Mouse (Mus musculus): ENCODE data around the gene 1700092M07Rik. TPM values are rescaled to one million over a fixed set of nuclear protein-coding genes. Genes with fewer than 3 reads are reported as not detected.

1700092M07Rik gene
- polyA plus RNA-seq (2012; rRNA removed): not detected in 2 replicates

DNA sequence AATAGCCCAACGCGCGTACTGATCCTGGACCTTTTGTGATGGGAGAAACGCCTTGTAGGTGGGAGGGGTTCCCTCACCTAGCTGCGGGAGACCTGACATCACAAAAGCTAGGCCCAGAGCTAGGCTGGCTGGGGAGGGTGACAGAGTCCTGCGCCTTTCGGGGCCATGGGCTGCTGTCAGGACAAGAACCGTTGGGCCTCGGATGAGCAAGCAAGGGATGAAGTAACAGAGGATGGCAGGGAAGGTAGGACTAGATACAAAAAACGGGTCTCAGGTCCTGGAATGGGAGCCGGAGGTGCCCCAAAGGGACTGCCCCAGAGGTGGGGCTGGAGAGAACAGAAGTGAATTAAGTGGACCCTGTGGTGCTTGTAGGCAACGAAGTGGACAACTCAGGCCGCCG lies at the start of gene 1700092M07Rik:
Gene 1700092M07Rik (plus strand): TSS at position 116 of the 400 bp plus-strand sequence.

DNA sequence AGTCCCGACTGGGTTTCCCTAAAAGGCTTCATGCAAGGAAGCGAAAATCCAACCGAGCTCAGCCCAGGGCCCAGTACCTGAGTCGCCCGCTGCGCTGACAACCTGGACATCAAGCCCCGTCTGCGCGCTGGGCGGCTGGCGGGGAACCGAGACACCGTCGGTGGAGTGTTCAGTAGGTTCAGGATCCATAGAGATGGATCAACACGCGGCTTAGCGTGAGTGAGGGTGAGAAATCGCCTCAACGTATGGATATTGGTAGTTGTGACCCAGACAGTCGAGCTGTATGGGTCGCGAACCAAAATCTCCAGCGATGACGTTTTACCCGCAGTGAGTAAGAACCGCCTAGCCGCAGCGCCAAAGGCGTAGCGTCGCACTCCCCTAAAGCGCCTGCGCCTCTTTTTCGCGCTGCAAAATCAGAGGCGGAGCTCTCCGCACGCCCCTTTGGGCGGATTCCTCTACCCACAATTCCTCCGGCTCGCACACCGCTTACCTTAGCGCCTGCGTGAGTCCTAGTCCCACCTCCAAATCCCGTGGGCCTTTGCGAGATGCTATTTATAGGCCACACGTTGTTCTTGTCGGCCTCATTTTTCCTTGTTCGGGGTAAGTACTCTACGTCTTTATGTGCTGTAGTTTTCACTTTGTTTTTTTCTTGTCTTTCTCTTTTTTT lies 17.5 kb upstream of the 1700092M07Rik start, which contains the start of gene Slc3a2:
Gene Slc3a2 (minus strand): TSS at position 463 of the 667 bp plus-strand sequence.

DNA sequence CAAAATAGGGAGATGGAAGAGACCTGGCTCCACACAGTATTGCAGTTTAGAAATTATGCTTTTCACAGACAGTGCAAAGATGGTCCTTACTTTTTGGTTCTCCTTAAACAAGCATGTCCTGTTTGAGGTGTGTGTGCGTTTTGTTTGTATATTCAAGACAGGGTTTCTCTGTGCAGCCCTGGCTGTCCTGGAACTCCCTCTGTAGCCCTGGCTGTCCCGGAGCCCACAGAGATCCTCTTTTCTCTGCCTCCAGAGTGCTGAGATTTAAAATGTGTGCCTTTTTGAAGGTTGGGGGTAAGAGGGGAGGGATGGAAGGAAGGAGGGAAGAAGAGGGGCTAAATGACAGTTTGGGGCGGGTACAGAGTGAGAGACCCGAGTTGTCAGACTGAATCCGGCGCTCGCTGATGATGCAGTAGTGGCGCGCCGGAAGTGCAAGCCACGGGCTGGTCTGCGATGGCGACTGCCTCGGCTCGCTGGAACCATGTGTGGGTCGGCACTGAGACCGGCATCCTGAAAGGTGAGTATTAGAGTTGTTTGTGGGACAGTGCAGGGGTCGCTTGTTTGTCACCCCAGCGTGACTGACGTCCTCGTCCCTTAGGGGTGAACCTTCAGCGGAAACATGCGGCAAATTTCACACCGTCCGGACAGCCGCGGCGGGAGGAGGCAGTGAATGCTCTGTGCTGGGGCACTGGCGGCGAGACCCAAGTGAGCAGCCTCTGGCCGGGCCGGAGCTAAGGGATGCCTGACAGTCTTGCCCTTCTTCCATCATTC lies 4.9 kb upstream of the 1700092M07Rik start, which contains the start of gene Wdr74:
Gene Wdr74 (plus strand): TSS at position 439 of the 771 bp plus-strand sequence.

GRCm38 (mm10) chr19:8741243-8741869 lies 838 bp downstream of the 1700092M07Rik start, which contains the start of gene Stx5a:
Gene Stx5a, plus strand, starts transcription at chr19:8741413.

DNA sequence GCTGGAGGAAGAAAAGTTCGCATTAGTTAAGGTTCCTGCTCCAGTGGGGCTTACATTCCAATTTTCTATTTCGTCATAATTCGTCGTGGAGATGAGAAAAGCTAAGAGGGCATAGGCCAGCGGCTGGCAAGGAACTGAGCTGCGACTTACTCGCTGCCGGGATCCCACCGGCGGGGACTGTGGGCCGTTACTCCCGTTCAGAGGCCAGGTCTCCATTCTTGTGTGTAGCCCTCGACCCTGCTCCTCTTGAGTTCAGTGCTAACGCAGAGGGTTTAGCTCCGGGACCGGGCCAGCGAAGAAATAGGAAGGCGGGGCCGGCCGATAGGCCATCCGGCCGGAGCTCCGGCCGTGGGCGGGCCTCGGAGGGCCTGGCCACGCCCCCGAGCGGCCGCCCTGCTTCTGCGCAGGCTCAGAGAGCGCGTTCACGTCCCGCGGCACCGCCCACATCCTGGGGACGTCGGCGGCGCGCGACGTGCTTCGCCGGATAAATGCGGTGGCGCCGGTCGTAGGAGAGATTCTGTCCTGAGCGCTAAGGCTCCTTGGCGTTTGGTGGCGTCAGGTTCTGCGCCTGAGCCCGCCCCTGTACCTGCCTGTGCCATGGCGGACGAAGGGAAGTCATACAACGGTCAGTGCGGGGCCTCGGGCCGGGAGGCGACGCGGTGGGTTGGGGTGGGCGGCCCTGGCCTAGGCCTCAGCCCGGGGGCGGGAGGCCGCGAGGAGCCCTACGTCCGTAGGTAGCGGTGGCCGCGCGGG lies 16.3 kb downstream of the 1700092M07Rik start, which contains the start of gene Nxf1:
Gene Nxf1 (plus strand): TSS at position 439 of the 753 bp plus-strand sequence.

DNA sequence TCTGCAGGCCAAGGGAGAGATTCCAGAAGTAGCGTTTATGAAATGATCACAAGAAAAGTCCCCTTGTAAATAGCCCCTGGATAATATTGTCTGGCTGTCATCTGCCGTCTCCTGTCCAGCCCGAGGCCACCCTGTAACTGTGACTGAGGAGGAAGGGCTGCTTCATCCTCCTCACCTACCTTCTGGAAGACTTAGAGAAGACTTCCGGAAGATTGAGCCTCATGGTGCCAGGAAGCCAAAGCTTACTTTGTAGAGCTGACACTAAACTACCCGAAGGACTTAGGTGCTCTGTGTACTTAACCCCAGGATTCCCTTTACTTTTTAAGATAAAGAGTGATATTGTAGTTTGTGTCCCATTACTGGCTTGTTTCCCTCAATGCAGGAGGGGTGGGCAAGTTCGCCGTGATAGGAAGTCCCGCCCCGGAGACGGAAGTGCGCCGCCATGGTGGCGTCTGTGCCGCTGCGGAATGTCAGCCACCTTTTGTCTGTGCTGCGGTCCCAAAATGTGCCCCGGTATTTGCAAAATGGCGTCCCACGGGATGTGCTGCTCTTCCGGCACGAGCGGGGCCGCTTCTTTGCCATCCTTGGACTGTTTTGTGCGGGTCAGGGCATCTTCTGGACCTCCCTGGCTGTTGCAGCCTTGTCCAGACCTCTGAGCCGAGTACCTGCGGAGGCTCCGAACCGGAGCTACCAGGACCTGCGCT lies 30.2 kb downstream of the 1700092M07Rik start, which contains the start of gene Tmem223:
Gene Tmem223 (plus strand): TSS at position 430 of the 704 bp plus-strand sequence.

GRCm38 (mm10) chr19:8774086-8774835 lies 33.7 kb downstream of the 1700092M07Rik start, which contains the start of gene Tmem179b:
Gene Tmem179b, minus strand, starts transcription at chr19:8774467.

GRCm38 (mm10) chr19:8786008-8786781 lies 45.7 kb downstream of the 1700092M07Rik start, which contains the start of gene Taf6l:
Gene Taf6l, minus strand, starts transcription at chr19:8786417.

Other genes with a start within 250 kb of the 1700092M07Rik start
- gene Slc22a8, start 149.5 kb upstream of the 1700092M07Rik start, polyA plus RNA-seq (2012; rRNA removed): 0.05 and 0.14 TPM in 2 replicates
- not detected in 2 replicates for gene Slc22a6, start 122.7 kb upstream of the 1700092M07Rik start, polyA plus RNA-seq (2012; rRNA removed)
- 0.27 and 0.39 TPM in 2 replicates for gene Chrm1, start 76.9 kb upstream of the 1700092M07Rik start, polyA plus RNA-seq (2012; rRNA removed)
- 264 and 289 TPM in 2 replicates for gene Slc3a2, start 17.3 kb upstream of the 1700092M07Rik start, polyA plus RNA-seq (2012; rRNA removed)
- 39.6 and 45.2 TPM in 2 replicates for gene Wdr74, start 4.9 kb upstream of the 1700092M07Rik start, polyA plus RNA-seq (2012; rRNA removed)
- 114 and 132 TPM in 2 replicates for gene Stx5a, start 695 bp downstream of the 1700092M07Rik start, polyA plus RNA-seq (2012; rRNA removed)
- gene Nxf1, start 16.4 kb downstream of the 1700092M07Rik start, polyA plus RNA-seq (2012; rRNA removed): 61.6 and 71.3 TPM in 2 replicates
- 276 and 327 TPM in 2 replicates for gene Tmem223, start 30.3 kb downstream of the 1700092M07Rik start, polyA plus RNA-seq (2012; rRNA removed)
- 127 and 136 TPM in 2 replicates for gene Tmem179b, start 33.7 kb downstream of the 1700092M07Rik start, polyA plus RNA-seq (2012; rRNA removed)
- gene Taf6l, start 45.7 kb downstream of the 1700092M07Rik start, polyA plus RNA-seq (2012; rRNA removed): 26.9 and 28.3 TPM in 2 replicates
- 24.6 and 45.5 TPM in 2 replicates for gene Polr2g, start 57.9 kb downstream of the 1700092M07Rik start, polyA plus RNA-seq (2012; rRNA removed)
- 3.0 and 3.2 TPM in 2 replicates for gene Zbtb3, start 61.8 kb downstream of the 1700092M07Rik start, polyA plus RNA-seq (2012; rRNA removed)
- gene Ttc9c, start 78.6 kb downstream of the 1700092M07Rik start, polyA plus RNA-seq (2012; rRNA removed): 12.5 and 19.6 TPM in 2 replicates
- 16.0 and 24.5 TPM in 2 replicates for gene Hnrnpul2, start 79.3 kb downstream of the 1700092M07Rik start, polyA plus RNA-seq (2012; rRNA removed)
- gene AC129217.1, start 89.1 kb downstream of the 1700092M07Rik start, polyA plus RNA-seq (2012; rRNA removed): 0.68 TPM in 1 of 2 replicates, not detected in the other
- 183 and 186 TPM in 2 replicates for gene Bscl2, start 96.7 kb downstream of the 1700092M07Rik start, polyA plus RNA-seq (2012; rRNA removed)
- gene Gng3, start 98.5 kb downstream of the 1700092M07Rik start, polyA plus RNA-seq (2012; rRNA removed): 1.5 and 1.9 TPM in 2 replicates
- gene Lrrn4cl, start 110.0 kb downstream of the 1700092M07Rik start, polyA plus RNA-seq (2012; rRNA removed): 3.2 and 4.4 TPM in 2 replicates
- 115 and 129 TPM in 2 replicates for gene Ubxn1, start 130.8 kb downstream of the 1700092M07Rik start, polyA plus RNA-seq (2012; rRNA removed)
- gene Uqcc3, start 140.2 kb downstream of the 1700092M07Rik start, polyA plus RNA-seq (2012; rRNA removed): 22.7 and 33.5 TPM in 2 replicates
- gene Lbhd1, start 143.0 kb downstream of the 1700092M07Rik start, polyA plus RNA-seq (2012; rRNA removed): 0.85 and 1.2 TPM in 2 replicates
- gene Gm49403, start 143.2 kb downstream of the 1700092M07Rik start, polyA plus RNA-seq (2012; rRNA removed): not detected in 2 replicates
- gene 1810009A15Rik, start 148.1 kb downstream of the 1700092M07Rik start, polyA plus RNA-seq (2012; rRNA removed): 19.1 and 24.3 TPM in 2 replicates
- gene Gm49416, start 148.2 kb downstream of the 1700092M07Rik start, polyA plus RNA-seq (2012; rRNA removed): not detected in 2 replicates
- 37.5 and 40.2 TPM in 2 replicates for gene Ints5, start 152.3 kb downstream of the 1700092M07Rik start, polyA plus RNA-seq (2012; rRNA removed)
- 135 and 159 TPM in 2 replicates for gene Ganab, start 157.4 kb downstream of the 1700092M07Rik start, polyA plus RNA-seq (2012; rRNA removed)
- 118 and 124 TPM in 2 replicates for gene B3gat3, start 179.7 kb downstream of the 1700092M07Rik start, polyA plus RNA-seq (2012; rRNA removed)
- 23.4 and 23.7 TPM in 2 replicates for gene Rom1, start 188.6 kb downstream of the 1700092M07Rik start, polyA plus RNA-seq (2012; rRNA removed)
- gene Eml3, start 188.8 kb downstream of the 1700092M07Rik start, polyA plus RNA-seq (2012; rRNA removed): 73.5 and 83.4 TPM in 2 replicates
- gene Mta2, start 201.2 kb downstream of the 1700092M07Rik start, polyA plus RNA-seq (2012; rRNA removed): 21.7 and 22.8 TPM in 2 replicates
- 24.1 and 25.9 TPM in 2 replicates for gene Tut1, start 213.1 kb downstream of the 1700092M07Rik start, polyA plus RNA-seq (2012; rRNA removed)
- 306 and 361 TPM in 2 replicates for gene Eef1g, start 226.3 kb downstream of the 1700092M07Rik start, polyA plus RNA-seq (2012; rRNA removed)
- 16.0 and 16.5 TPM in 2 replicates for gene Ahnak, start 248.6 kb downstream of the 1700092M07Rik start, polyA plus RNA-seq (2012; rRNA removed)